Mouse (Mus musculus) splenic B cell, adult 2 months (primary cell): ENCODE data around the gene Arid3c.
"Not testable (repeated sequence)": the region's sequence is repeated elsewhere in the genome, so short reads cannot be mapped to it uniquely, and the experiment has no call there.

Source experiments
- DNase-seq: peaks from one replicate; pipeline ENCODE4 v3.0.0-alpha.2; 2011; ENCODE audit warnings: low read depth, low spot score
- H3K27me3 ChIP-seq: 2 replicates; pipeline ENCODE4 v1.6.1; 2012; ENCODE audit warnings: mild to moderate bottlenecking, low read length, moderate library complexity, mixed read lengths; ENCODE audit not compliant: control insufficient read depth, poor library complexity, insufficient read depth, severe bottlenecking
- H3K36me3 ChIP-seq: 2 replicates; pipeline ENCODE4 v1.6.1; 2012; ENCODE audit warnings: mild to moderate bottlenecking, low read length, moderate library complexity, mixed read lengths; ENCODE audit not compliant: control insufficient read depth, poor library complexity, insufficient read depth, severe bottlenecking

Arid3c gene

GRCm38 (mm10) chr4:41731052-41731765 lies at the start of gene Arid3c:
Gene Arid3c, minus strand, starts transcription at chr4:41731142.
- peak; percentile 48 for DNase-seq
- H3K36me3 ChIP-seq: no peaks in the 10 kb centered on the region
- no peaks in the 10 kb centered on the region for H3K27me3 ChIP-seq

DNA sequence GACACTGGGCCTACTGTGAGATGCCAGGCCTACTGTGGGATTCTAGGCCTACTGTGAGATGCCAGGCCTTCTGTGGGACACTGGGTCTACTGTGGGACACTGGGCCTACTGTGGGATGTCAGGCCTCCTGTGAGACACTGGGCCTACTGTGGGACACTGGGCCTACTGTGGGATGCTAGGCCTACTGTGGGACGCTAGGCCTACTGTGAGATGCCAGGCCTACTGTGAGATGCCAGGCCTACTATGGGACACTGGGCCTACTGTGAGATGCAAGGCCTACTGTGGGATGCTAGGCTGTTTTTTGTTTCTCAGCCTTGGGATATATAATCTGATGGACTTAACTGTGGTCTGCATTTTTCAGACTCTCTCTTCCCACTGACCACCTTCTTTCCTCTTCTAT lies 44.9 kb upstream of the Arid3c start:
- H3K36me3 ChIP-seq, DNase-seq, H3K27me3 ChIP-seq: not testable (repeated sequence)

GRCm38 (mm10) chr4:41774506-41774905 lies 43.6 kb upstream of the Arid3c start:
- H3K27me3 ChIP-seq, H3K36me3 ChIP-seq: not testable (repeated sequence)
- peak; percentile 17 for DNase-seq

- DNase-seq: peak; percentile 93
- not testable (repeated sequence) for H3K36me3 ChIP-seq
These were observed 43.1 kb upstream of the Arid3c start, which contains the start of gene Ccl27a for GRCm38 (mm10) chr4:41774002-41774401. Gene Ccl27a, minus strand, starts transcription at chr4:41774247.

DNA sequence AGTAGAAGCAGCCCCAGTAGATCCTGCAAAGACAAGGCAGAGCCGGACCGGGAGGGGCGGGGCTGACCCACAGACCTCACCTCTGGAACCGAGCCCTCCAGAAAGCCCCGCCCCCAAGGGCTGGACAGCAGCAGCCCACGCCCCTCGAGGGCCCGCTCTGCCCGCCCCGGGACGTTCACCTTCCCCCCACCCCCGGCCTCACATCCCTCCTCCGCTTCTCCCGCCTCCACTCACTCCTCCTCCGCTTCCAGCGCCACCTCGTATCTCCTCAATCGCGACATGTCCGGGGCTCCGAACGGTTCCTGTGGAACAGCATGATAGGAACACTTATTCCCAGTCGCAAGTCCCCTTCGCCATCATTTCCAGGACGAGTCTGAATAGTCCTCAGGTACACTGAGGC lies 42.6 kb upstream of the Arid3c start:
- not testable (repeated sequence) for H3K36me3 ChIP-seq, H3K27me3 ChIP-seq
- DNase-seq: peak; percentile 78

More at GRCm38 (mm10) chr4:41774002-41774401, 43.1 kb upstream of the Arid3c start, which contains the start of gene Ccl27a:
- H3K27me3 ChIP-seq: not testable (repeated sequence)

GRCm38 (mm10) chr4:41772946-41773345 lies 42.0 kb upstream of the Arid3c start:
- not testable (repeated sequence) for H3K27me3 ChIP-seq, DNase-seq, H3K36me3 ChIP-seq

DNA sequence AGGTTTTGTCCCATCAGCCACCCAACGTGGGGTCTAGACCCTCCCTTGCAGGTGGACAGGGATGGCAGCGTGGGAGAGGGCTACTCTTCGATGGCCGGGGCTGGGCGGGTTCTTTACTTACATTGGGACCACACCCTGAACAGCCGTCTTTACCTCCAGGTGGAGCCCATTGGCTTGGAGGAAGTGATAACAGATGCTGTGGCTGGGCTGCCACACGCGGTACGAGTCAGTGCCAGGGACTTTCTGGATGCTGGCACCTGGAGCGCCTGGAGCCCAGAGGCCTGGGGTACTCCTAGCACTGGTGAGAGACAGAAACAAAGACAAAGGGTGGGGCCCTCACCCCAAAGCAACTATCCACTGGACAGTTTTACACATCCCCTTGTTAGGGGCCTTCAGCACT lies 36.4 kb upstream of the Arid3c start:
- not testable (repeated sequence) for H3K27me3 ChIP-seq

GRCm38 (mm10) chr4:41763176-41763575 lies 32.2 kb upstream of the Arid3c start:
- not testable (repeated sequence) for H3K27me3 ChIP-seq, DNase-seq

More for the DNA sequence above, 36.4 kb upstream of the Arid3c start:
- H3K36me3 ChIP-seq, DNase-seq: not testable (repeated sequence)

DNA sequence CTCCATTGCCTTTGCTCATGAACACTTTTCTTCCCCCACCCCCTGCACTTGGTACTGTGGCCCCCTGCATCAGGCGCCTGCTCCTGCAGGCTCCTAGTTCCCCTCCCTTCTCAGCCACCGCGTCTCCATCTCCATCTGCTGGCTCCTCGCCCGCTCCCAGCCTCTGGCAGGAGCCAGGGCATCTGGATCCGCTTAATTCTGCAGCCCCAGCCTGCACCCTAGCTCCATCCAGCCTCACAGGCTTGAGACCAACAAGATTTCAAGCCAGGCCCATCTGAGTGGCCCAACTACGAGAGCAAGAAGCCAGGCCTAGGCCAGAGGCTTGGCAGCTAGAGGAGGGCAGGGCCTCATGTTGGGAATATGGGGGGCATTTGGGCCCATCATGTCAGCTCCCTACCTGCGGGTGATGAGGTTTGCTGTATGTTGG lies 31.8 kb upstream of the Arid3c start:
- H3K27me3 ChIP-seq, H3K36me3 ChIP-seq, DNase-seq: not testable (repeated sequence)

More at GRCm38 (mm10) chr4:41763176-41763575, 32.2 kb upstream of the Arid3c start:
- H3K36me3 ChIP-seq: not testable (repeated sequence)

GRCm38 (mm10) chr4:41762099-41762687 lies 31.3 kb upstream of the Arid3c start:
- no peak for DNase-seq
- H3K27me3 ChIP-seq: no peaks in the 10 kb centered on the region
- H3K36me3 ChIP-seq: peaks cover 3% of the 10 kb centered on the region

DNA sequence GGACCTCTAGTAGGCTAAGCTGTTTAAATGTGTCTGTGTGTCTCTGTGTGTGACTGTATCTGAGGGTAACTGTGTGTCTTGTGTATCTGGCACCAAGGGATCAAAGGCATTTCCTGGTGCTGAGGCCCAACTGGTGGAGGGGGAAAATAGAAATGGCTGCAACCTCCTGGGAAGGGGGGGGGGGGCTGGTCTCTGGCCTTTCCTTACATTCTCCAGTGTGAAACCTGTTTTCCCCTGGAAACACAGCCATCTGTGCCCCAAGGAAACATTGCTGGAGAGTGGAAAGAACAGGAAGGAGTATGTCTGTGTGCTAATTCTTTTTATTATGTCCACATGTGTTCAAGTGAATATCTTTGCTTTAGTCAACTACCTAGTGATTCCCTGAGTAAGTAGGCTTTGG lies 30.7 kb upstream of the Arid3c start:
- H3K27me3 ChIP-seq: no peaks in the 10 kb centered on the region
- peaks cover 3% of the 10 kb centered on the region for H3K36me3 ChIP-seq
- DNase-seq: no peak

GRCm38 (mm10) chr4:41760911-41761310 lies 30.0 kb upstream of the Arid3c start:
- H3K27me3 ChIP-seq: no peaks in the 10 kb centered on the region
- peaks cover 3% of the 10 kb centered on the region for H3K36me3 ChIP-seq
- no peak for DNase-seq

- H3K27me3 ChIP-seq: no peaks in the 10 kb centered on the region
- peaks cover 3% of the 10 kb centered on the region for H3K36me3 ChIP-seq
- DNase-seq: peak; percentile 23
These were observed 29.4 kb upstream of the Arid3c start for GRCm38 (mm10) chr4:41760288-41760721.

- DNase-seq: no peak
- Histone ChIP-seq H3K27me3 (no peaks in the 10 kb centered on the region), H3K36me3 (peaks cover 3% of the 10 kb centered on the region)
These were observed 28.8 kb upstream of the Arid3c start for GRCm38 (mm10) chr4:41759656-41760287.

DNA sequence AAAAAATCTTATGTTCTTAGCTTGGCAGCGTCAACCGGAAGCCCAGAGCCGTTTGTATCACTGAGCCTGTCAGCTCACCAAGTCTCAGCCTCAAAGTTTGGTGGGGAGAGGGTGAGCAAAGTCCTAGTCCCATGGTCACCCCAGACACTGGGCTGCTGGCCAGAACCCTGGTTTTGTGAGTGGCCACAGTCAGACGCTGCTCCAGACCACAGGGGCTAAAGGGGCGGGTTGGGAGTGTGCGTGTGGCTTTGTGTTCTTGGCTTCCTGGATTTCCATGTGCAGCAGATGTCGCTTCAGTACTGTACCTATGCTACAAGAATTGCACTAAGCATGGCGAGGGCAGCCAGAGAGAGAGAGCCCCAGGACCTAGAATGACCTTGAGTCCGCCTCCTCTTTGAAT lies 28.3 kb upstream of the Arid3c start:
- DNase-seq: no peak
- peaks cover 3% of the 10 kb centered on the region for H3K36me3 ChIP-seq
- H3K27me3 ChIP-seq: no peaks in the 10 kb centered on the region
